Mouse (Mus musculus) hindbrain, embryonic 15.5 days (tissue): Measurements from ENCODE around the gene Olfr554. TPM values are rescaled to one million over a fixed set of nuclear protein-coding genes. Genes with fewer than 3 reads are reported as not detected.
"Not testable (repeated sequence)": the region's sequence is repeated elsewhere in the genome, so short reads cannot be mapped to it uniquely, and the experiment has no call there.

Experiments used
- ATAC-seq: fragments of 200-750 bp; cut with Nextera tagmentation; 2 replicates; pipeline ENCODE4 v1.8.0; 2017; ENCODE audit warnings: low read depth, moderate number of reproducible peaks, moderate TSS enrichment; ENCODE audit not compliant: low FRiP score
- H3K27ac ChIP-seq: fragments of 300-500 bp; sonication (generic); replicated peaks from 2 replicates; pipeline ENCODE4 v1.5.1; 2015; ENCODE audit warnings: mild to moderate bottlenecking, inconsistent platforms
- H3K27me3 ChIP-seq: fragments of 300-500 bp; sonication (generic); 2 replicates; pipeline ENCODE4 v1.6.1; 2015; ENCODE audit warnings: control low read depth, inconsistent platforms
- H3K36me3 ChIP-seq: fragments of 300-500 bp; sonication (generic); 2 replicates; pipeline ENCODE4 v1.6.1; 2015; ENCODE audit warnings: control low read depth, inconsistent platforms
- H3K4me1 ChIP-seq: fragments of 300-500 bp; sonication (generic); replicated peaks from 2 replicates; pipeline ENCODE4 v1.6.1; 2015; ENCODE audit warnings: control low read depth, inconsistent platforms
- H3K4me2 ChIP-seq: fragments of 300-500 bp; sonication (generic); 2 replicates; pipeline ENCODE4 v1.6.1; 2015; ENCODE audit warnings: moderate library complexity, mild to moderate bottlenecking, inconsistent platforms
- H3K4me3 ChIP-seq: fragments of 300-500 bp; sonication (generic); 2 replicates; pipeline ENCODE4 v1.5.1; 2015; ENCODE audit warnings: mild to moderate bottlenecking, inconsistent platforms
- H3K9ac ChIP-seq: fragments of 300-500 bp; sonication (generic); 2 replicates; pipeline ENCODE4 v1.6.1; 2015; ENCODE audit warnings: inconsistent platforms
- H3K9me3 ChIP-seq: fragments of 300-500 bp; sonication (generic); 2 replicates; pipeline ENCODE4 v1.6.1; 2016; ENCODE audit warnings: control low read depth, inconsistent platforms
- WGBS: fragments of 180-500 bp; shearing (Covaris S2); methylation state at CpG from one replicate; pipeline ENCODE4 v1.1.7; 2015; 5-methylcytosine and 5-hydroxymethylcytosine counted together
- polyA plus RNA-seq: library from polyadenylated mRNA; unstranded; fragments of >200 nt; fragmentation: Nextera tagmentation; extraction: Ambion mirVana; gene quantifications from 2 replicates; pipeline ENCODE4 v1.2.1, GENCODE M21; 2015

Gene Olfr554
- polyA plus RNA-seq: not detected in 2 replicates

GRCm38 (mm10) chr7:102638132-102638531 lies at the start of gene Olfr554:
Gene Olfr554, plus strand, starts transcription at chr7:102638432.
- Histone ChIP-seq H3K4me1 (no peaks in the 10 kb centered on the region), H3K4me3 (no peak within 1 kb of the TSS), H3K9me3 (no peaks in the 10 kb centered on the region), H3K36me3 (no peaks in the 10 kb centered on the region), H3K27me3 (no peaks in the 10 kb centered on the region), H3K9ac (no peak within 1 kb of the TSS), H3K27ac (no peak within 1 kb of the TSS), H3K4me2 (no peak within 1 kb of the TSS)
- no peak for ATAC-seq
- 87% methylated on average over 1 of the region's 1 CpGs for WGBS

GRCm38 (mm10) chr7:102591786-102592185 lies 46.4 kb upstream of the Olfr554 start, which contains the start of gene Olfr551:
Gene Olfr551, minus strand, starts transcription at chr7:102591886.
- WGBS: 95% methylated on average over 3 of the region's 3 CpGs
- no peaks in the 10 kb centered on the region for H3K27me3 ChIP-seq
- H3K9ac ChIP-seq: no peak within 1 kb of the TSS
- H3K27ac ChIP-seq: no peak within 1 kb of the TSS
- no peak within 1 kb of the TSS for H3K4me3 ChIP-seq
- no peak within 1 kb of the TSS for H3K4me2 ChIP-seq
- H3K36me3 ChIP-seq: no peaks in the 10 kb centered on the region
- no peak for ATAC-seq
- no peaks in the 10 kb centered on the region for H3K9me3 ChIP-seq
- H3K4me1 ChIP-seq: no peaks in the 10 kb centered on the region

GRCm38 (mm10) chr7:102597378-102598031 lies 40.7 kb upstream of the Olfr554 start, which contains the start of gene Olfr552:
Gene Olfr552, plus strand, starts transcription at chr7:102597770.
- Histone ChIP-seq H3K9ac (no peak within 1 kb of the TSS), H3K27me3 (no peaks in the 10 kb centered on the region), H3K9me3 (no peaks in the 10 kb centered on the region), H3K4me1 (no peaks in the 10 kb centered on the region), H3K36me3 (no peaks in the 10 kb centered on the region), H3K4me3 (no peak within 1 kb of the TSS), H3K4me2 (no peak within 1 kb of the TSS), H3K27ac (no peak within 1 kb of the TSS)
- no peak for ATAC-seq
- WGBS: 90% methylated on average over 1 of the region's 1 CpGs

GRCm38 (mm10) chr7:102618118-102618517 lies 20.1 kb upstream of the Olfr554 start, which contains the start of gene Olfr553:
Gene Olfr553, minus strand, starts transcription at chr7:102618218.
- Histone ChIP-seq H3K4me2 (no peak within 1 kb of the TSS), H3K9ac (no peak within 1 kb of the TSS), H3K9me3 (no peaks in the 10 kb centered on the region), H3K36me3 (no peaks in the 10 kb centered on the region), H3K4me3 (no peak within 1 kb of the TSS), H3K27me3 (no peaks in the 10 kb centered on the region), H3K4me1 (no peaks in the 10 kb centered on the region), H3K27ac (no peak within 1 kb of the TSS)
- no peak for ATAC-seq

- Histone ChIP-seq H3K36me3 (no peaks in the 10 kb centered on the region), H3K9ac (no peak overlapping the region), H3K27ac (no peak overlapping the region), H3K27me3 (no peaks in the 10 kb centered on the region), H3K4me1 (no peaks in the 10 kb centered on the region), H3K4me3 (no peak overlapping the region), H3K4me2 (no peak overlapping the region), H3K9me3 (no peaks in the 10 kb centered on the region)
- WGBS: 66% methylated on average over 5 of the region's 5 CpGs
- ATAC-seq: no peak
Measured at GRCm38 (mm10) chr7:102619608-102620007, 18.6 kb upstream of the Olfr554 start.

GRCm38 (mm10) chr7:102620368-102620767 lies 17.9 kb upstream of the Olfr554 start:
- not testable (repeated sequence) for H3K9ac ChIP-seq, H3K9me3 ChIP-seq, H3K36me3 ChIP-seq, H3K4me1 ChIP-seq, H3K4me3 ChIP-seq, H3K27ac ChIP-seq, H3K4me2 ChIP-seq, H3K27me3 ChIP-seq, ATAC-seq
- 88% methylated on average over 19 of the region's 19 CpGs for WGBS

GRCm38 (mm10) chr7:102636665-102637064 lies 1.6 kb upstream of the Olfr554 start:
- H3K27me3 ChIP-seq: no peaks in the 10 kb centered on the region
- no peak overlapping the region for H3K4me2 ChIP-seq
- no peaks in the 10 kb centered on the region for H3K36me3 ChIP-seq
- no peak overlapping the region for H3K4me3 ChIP-seq
- no peak overlapping the region for H3K27ac ChIP-seq
- no peaks in the 10 kb centered on the region for H3K4me1 ChIP-seq
- no peak overlapping the region for H3K9ac ChIP-seq
- H3K9me3 ChIP-seq: no peaks in the 10 kb centered on the region
- WGBS: 34% methylated on average over 3 of the region's 3 CpGs
- ATAC-seq: no peak

- H3K9me3 ChIP-seq, H3K9ac ChIP-seq: not testable (repeated sequence)
- WGBS: 91% methylated on average over 4 of the region's 4 CpGs
Measured at GRCm38 (mm10) chr7:102644945-102645344, 6.7 kb downstream of the Olfr554 start.

GRCm38 (mm10) chr7:102658523-102658922 lies 20.3 kb downstream of the Olfr554 start, which contains the start of gene Olfr555:
Gene Olfr555, plus strand, starts transcription at chr7:102658823.
- ATAC-seq: no peak
- Histone ChIP-seq H3K27me3 (no peaks in the 10 kb centered on the region), H3K4me2 (no peak within 1 kb of the TSS), H3K27ac (no peak within 1 kb of the TSS), H3K36me3 (no peaks in the 10 kb centered on the region), H3K9ac (no peak within 1 kb of the TSS), H3K4me3 (no peak within 1 kb of the TSS), H3K4me1 (no peaks in the 10 kb centered on the region), H3K9me3 (no peaks in the 10 kb centered on the region)
- 59% methylated on average over 1 of the region's 1 CpGs for WGBS

More at GRCm38 (mm10) chr7:102644945-102645344, 6.7 kb downstream of the Olfr554 start:
- H3K27me3 ChIP-seq, H3K4me2 ChIP-seq, H3K27ac ChIP-seq, H3K4me1 ChIP-seq, H3K36me3 ChIP-seq, ATAC-seq, H3K4me3 ChIP-seq: not testable (repeated sequence)

GRCm38 (mm10) chr7:102664599-102664998 lies 26.4 kb downstream of the Olfr554 start, which contains the start of gene Olfr556:
Gene Olfr556, plus strand, starts transcription at chr7:102664899.
- H3K9ac ChIP-seq: no peak within 1 kb of the TSS

GRCm38 (mm10) chr7:102665378-102665777 lies 27.1 kb downstream of the Olfr554 start:
- Histone ChIP-seq H3K27ac (no peak overlapping the region), H3K36me3 (no peaks in the 10 kb centered on the region), H3K9me3 (no peaks in the 10 kb centered on the region), H3K4me2 (no peak overlapping the region), H3K9ac (no peak overlapping the region), H3K27me3 (no peaks in the 10 kb centered on the region), H3K4me3 (no peak overlapping the region), H3K4me1 (no peaks in the 10 kb centered on the region)
- 46% methylated on average over 2 of the region's 2 CpGs for WGBS
- ATAC-seq: no peak

More at GRCm38 (mm10) chr7:102664599-102664998, 26.4 kb downstream of the Olfr554 start, which contains the start of gene Olfr556:
- Histone ChIP-seq H3K4me1 (no peaks in the 10 kb centered on the region), H3K9me3 (no peaks in the 10 kb centered on the region), H3K4me2 (no peak within 1 kb of the TSS), H3K36me3 (no peaks in the 10 kb centered on the region), H3K27me3 (no peaks in the 10 kb centered on the region), H3K27ac (no peak within 1 kb of the TSS), H3K4me3 (no peak within 1 kb of the TSS)
- no peak for ATAC-seq
- 45% methylated on average over 3 of the region's 3 CpGs for WGBS

- 93% methylated on average over 2 of the region's 2 CpGs for WGBS
- no peaks in the 10 kb centered on the region for H3K9me3 ChIP-seq
- H3K4me3 ChIP-seq: no peak overlapping the region
- ATAC-seq: no peak
- no peaks in the 10 kb centered on the region for H3K36me3 ChIP-seq
- no peaks in the 10 kb centered on the region for H3K27me3 ChIP-seq
- H3K9ac ChIP-seq: no peak overlapping the region
- H3K4me1 ChIP-seq: no peaks in the 10 kb centered on the region
- H3K4me2 ChIP-seq: no peak overlapping the region
- no peak overlapping the region for H3K27ac ChIP-seq
Measured at GRCm38 (mm10) chr7:102676225-102676624, 38.0 kb downstream of the Olfr554 start.
